Mouse (Mus musculus) intestine, embryonic 16.5 days (tissue): ENCODE measurements around the gene Cops2. TPM values are rescaled to one million over a fixed set of nuclear protein-coding genes. Genes with fewer than 3 reads are reported as not detected.

Source experiments
- ATAC-seq: fragments of 200-750 bp; cut with Nextera tagmentation; 2 replicates; pipeline ENCODE4 v1.8.0; 2017; ENCODE audit warnings: moderate TSS enrichment, moderate library complexity
- H3K27ac ChIP-seq: fragments of 300-500 bp; sonication (generic); 2 replicates; pipeline ENCODE4 v1.5.1; 2014; ENCODE audit warnings: mild to moderate bottlenecking, low read length
- H3K27me3 ChIP-seq: fragments of 300-500 bp; sonication (generic); replicated peaks from 2 replicates; pipeline ENCODE4 v1.6.1; 2014; ENCODE audit warnings: low read length, control low read depth, mixed read lengths; ENCODE audit not compliant: control insufficient read depth, insufficient read depth
- H3K36me3 ChIP-seq: fragments of 300-500 bp; sonication (generic); 2 replicates; pipeline ENCODE4 v1.6.1; 2014; ENCODE audit warnings: low read length, control low read depth; ENCODE audit not compliant: control insufficient read depth, insufficient read depth
- H3K4me1 ChIP-seq: fragments of 300-500 bp; sonication (generic); 2 replicates; pipeline ENCODE4 v1.6.1; 2014; ENCODE audit warnings: low read length, control low read depth, mixed read lengths; ENCODE audit not compliant: control insufficient read depth, insufficient read depth
- H3K4me2 ChIP-seq: fragments of 300-500 bp; sonication (generic); 2 replicates; pipeline ENCODE4 v1.6.1; 2014; ENCODE audit warnings: low read depth, low read length, control low read depth
- H3K4me3 ChIP-seq: fragments of 300-500 bp; sonication (generic); 2 replicates; pipeline ENCODE4 v1.5.1; 2014; ENCODE audit warnings: mild to moderate bottlenecking, low read length
- H3K9ac ChIP-seq: fragments of 300-500 bp; sonication (generic); 2 replicates; pipeline ENCODE4 v1.6.1; 2014; ENCODE audit warnings: low read depth, low read length
- H3K9me3 ChIP-seq: fragments of 300-500 bp; sonication (generic); 2 replicates; pipeline ENCODE4 v1.6.1; 2016; ENCODE audit warnings: low read length, control low read depth; ENCODE audit not compliant: control insufficient read depth
- WGBS: fragments of 180-500 bp; shearing (Covaris S2); extraction: QIAGEN DNeasy Blood & Tissue Kit; methylation state at CpG from one replicate; pipeline ENCODE4 v1.1.7; 2014; 5-methylcytosine and 5-hydroxymethylcytosine counted together
- polyA plus RNA-seq: library from polyadenylated mRNA; unstranded; fragments of >200 nt; fragmentation: Nextera tagmentation; extraction: Ambion mirVana; gene quantifications from 2 replicates; pipeline ENCODE4 v1.2.1, GENCODE M21; 2015

Gene Cops2
- polyA plus RNA-seq, 1 experiment from 2014 or later = 54.3 TPM

- peaks cover 10% of the 10 kb centered on the region; the same call in 1 of the 2 replicates for H3K36me3 ChIP-seq
- H3K4me2 ChIP-seq = no peak overlapping the region
- ATAC-seq = no peak
- H3K27ac ChIP-seq = no peak overlapping the region
- H3K9ac ChIP-seq = no peak overlapping the region
- no peaks in the 10 kb centered on the region for H3K4me1 ChIP-seq
- no peaks in the 10 kb centered on the region for H3K27me3 ChIP-seq
- no peaks in the 10 kb centered on the region for H3K9me3 ChIP-seq
- WGBS = 78% methylated on average over 2 of the region's 2 CpGs
- no peak overlapping the region for H3K4me3 ChIP-seq
These were observed 20.1 kb downstream of the Cops2 start for GRCm38 (mm10) chr2:125838708-125839284.

GRCm38 (mm10) chr2:125838091-125838490 is 20.8 kb downstream of the Cops2 start:
- Histone ChIP-seq H3K27ac (no peak overlapping the region), H3K9me3 (no peaks in the 10 kb centered on the region), H3K27me3 (no peaks in the 10 kb centered on the region), H3K4me2 (no peak overlapping the region), H3K4me3 (no peak overlapping the region), H3K36me3 (peaks cover 12% of the 10 kb centered on the region; the same call in 1 of the 2 replicates), H3K9ac (no peak overlapping the region), H3K4me1 (no peaks in the 10 kb centered on the region)
- 95% methylated on average over 7 of the region's 7 CpGs for WGBS
- ATAC-seq = no peak

GRCm38 (mm10) chr2:125829924-125830323 is 29.0 kb downstream of the Cops2 start:
- no peak for ATAC-seq
- Histone ChIP-seq H3K36me3 (peaks cover 5% of the 10 kb centered on the region; the same call in 1 of the 2 replicates), H3K27ac (no peak overlapping the region), H3K4me2 (no peak overlapping the region), H3K9me3 (no peaks in the 10 kb centered on the region), H3K27me3 (no peaks in the 10 kb centered on the region), H3K9ac (no peak overlapping the region), H3K4me3 (no peak overlapping the region), H3K4me1 (no peaks in the 10 kb centered on the region)
- WGBS = 90% methylated on average over 2 of the region's 2 CpGs

- H3K27me3 ChIP-seq = no peaks in the 10 kb centered on the region
- 86% methylated on average over 4 of the region's 4 CpGs for WGBS
- no peaks in the 10 kb centered on the region for H3K9me3 ChIP-seq
- H3K4me1 ChIP-seq = no peaks in the 10 kb centered on the region
- H3K36me3 ChIP-seq = no peaks in the 10 kb centered on the region; the same call in 1 of the 2 replicates
- H3K27ac ChIP-seq = no peak overlapping the region
- H3K4me3 ChIP-seq = no peak overlapping the region
- H3K4me2 ChIP-seq = no peak overlapping the region
- H3K9ac ChIP-seq = no peak overlapping the region
- no peak for ATAC-seq
These were observed 31.0 kb downstream of the Cops2 start for GRCm38 (mm10) chr2:125827898-125828297.

GRCm38 (mm10) chr2:125826201-125826600 is 32.7 kb downstream of the Cops2 start:
- no peaks in the 10 kb centered on the region for H3K27me3 ChIP-seq
- WGBS = 72% methylated on average over 4 of the region's 4 CpGs
- ATAC-seq = no peak
- no peaks in the 10 kb centered on the region for H3K36me3 ChIP-seq
- H3K9ac ChIP-seq = no peak overlapping the region
- no peak overlapping the region for H3K4me3 ChIP-seq
- no peaks in the 10 kb centered on the region for H3K9me3 ChIP-seq
- no peaks in the 10 kb centered on the region for H3K4me1 ChIP-seq
- H3K4me2 ChIP-seq = no peak overlapping the region
- H3K27ac ChIP-seq = no peak overlapping the region

GRCm38 (mm10) chr2:125820397-125820796 is 38.5 kb downstream of the Cops2 start:
- no peaks in the 10 kb centered on the region for H3K9me3 ChIP-seq
- ATAC-seq = no peak
- H3K27ac ChIP-seq = no peak overlapping the region
- H3K4me2 ChIP-seq = no peak overlapping the region
- H3K27me3 ChIP-seq = no peaks in the 10 kb centered on the region
- H3K4me3 ChIP-seq = no peak overlapping the region
- no peaks in the 10 kb centered on the region for H3K4me1 ChIP-seq
- H3K9ac ChIP-seq = no peak overlapping the region
- whole genome bisulfite sequencing = 83% methylated on average over 4 of the region's 4 CpGs
- no peaks in the 10 kb centered on the region for H3K36me3 ChIP-seq

- Histone ChIP-seq H3K27me3 (no peaks in the 10 kb centered on the region), H3K9me3 (no peaks in the 10 kb centered on the region), H3K36me3 (no peaks in the 10 kb centered on the region), H3K4me2 (no peak overlapping the region), H3K4me1 (no peaks in the 10 kb centered on the region), H3K4me3 (no peak overlapping the region), H3K9ac (no peak overlapping the region), H3K27ac (no peak overlapping the region)
- ATAC-seq = no peak
- WGBS = 58% methylated on average over 9 of the region's 9 CpGs
These were observed 44.9 kb downstream of the Cops2 start for GRCm38 (mm10) chr2:125813972-125814595.

GRCm38 (mm10) chr2:125811332-125811731 is 47.6 kb downstream of the Cops2 start:
- ATAC-seq = no peak
- H3K9ac ChIP-seq = no peak overlapping the region
- H3K4me2 ChIP-seq = no peak overlapping the region
- no peaks in the 10 kb centered on the region for H3K4me1 ChIP-seq
- H3K4me3 ChIP-seq = no peak overlapping the region
- WGBS = 56% methylated on average over 2 of the region's 2 CpGs
- no peak overlapping the region for H3K27ac ChIP-seq
- H3K27me3 ChIP-seq = no peaks in the 10 kb centered on the region
- no peaks in the 10 kb centered on the region for H3K36me3 ChIP-seq
- no peaks in the 10 kb centered on the region for H3K9me3 ChIP-seq

- ATAC-seq = no peak
- Histone ChIP-seq H3K36me3 (no peaks in the 10 kb centered on the region), H3K9me3 (no peaks in the 10 kb centered on the region), H3K4me2 (no peak overlapping the region), H3K27ac (no peak overlapping the region), H3K4me3 (no peak overlapping the region), H3K27me3 (no peaks in the 10 kb centered on the region), H3K4me1 (no peaks in the 10 kb centered on the region), H3K9ac (no peak overlapping the region)
- WGBS = 76% methylated on average over 7 of the region's 7 CpGs
These were observed 49.4 kb downstream of the Cops2 start for GRCm38 (mm10) chr2:125809551-125809950.

- no peak for ATAC-seq
- no peaks in the 10 kb centered on the region for H3K4me1 ChIP-seq
- H3K9ac ChIP-seq = no peak overlapping the region
- H3K36me3 ChIP-seq = no peaks in the 10 kb centered on the region
- H3K27me3 ChIP-seq = no peaks in the 10 kb centered on the region
- no peak overlapping the region for H3K27ac ChIP-seq
- no peak overlapping the region for H3K4me2 ChIP-seq
- WGBS = 53% methylated on average over 1 of the region's 1 CpGs
- no peaks in the 10 kb centered on the region for H3K9me3 ChIP-seq
- H3K4me3 ChIP-seq = no peak overlapping the region
These were observed 53.1 kb downstream of the Cops2 start for GRCm38 (mm10) chr2:125805826-125806225.
